Mouse (Mus musculus): Measurements from ENCODE around the gene Gm42674.

Gene Gm42674

GRCm38 (mm10) chr3:90598212-90598611 is 3.5 kb upstream of the Gm42674 start:
- no peak for DNase-seq (ENCODE audit: low read depth, low spot score)

- DNase-seq (ENCODE audit: low read depth, low spot score): no peak
These were observed 2.3 kb upstream of the Gm42674 start for GRCm38 (mm10) chr3:90599401-90599800.

- no peak for DNase-seq (ENCODE audit: low read depth, low spot score)
These were observed 1.7 kb upstream of the Gm42674 start for GRCm38 (mm10) chr3:90600036-90600435.

- DNase-seq (ENCODE audit: low read depth, low spot score): no peak
These were observed 1.1 kb upstream of the Gm42674 start for GRCm38 (mm10) chr3:90600458-90601195.

- DNase-seq (ENCODE audit: low read depth, low spot score): no peak
These were observed 1.9 kb downstream of the Gm42674 start, which contains the start of gene S100a4 for GRCm38 (mm10) chr3:90603623-90604022. S100a4 (plus strand) TSS chr3:90603771.

GRCm38 (mm10) chr3:90604416-90604815 is 2.7 kb downstream of the Gm42674 start:
- no peak for DNase-seq (ENCODE audit: low read depth, low spot score)

GRCm38 (mm10) chr3:90605049-90605448 is 3.3 kb downstream of the Gm42674 start:
- no peak for DNase-seq (ENCODE audit: low read depth, low spot score)

GRCm38 (mm10) chr3:90605736-90606135 is 4.0 kb downstream of the Gm42674 start:
- no peak for DNase-seq (ENCODE audit: low read depth, low spot score)

GRCm38 (mm10) chr3:90606185-90606584 is 4.5 kb downstream of the Gm42674 start:
- no peak for DNase-seq (ENCODE audit: low read depth, low spot score)

- no peak for DNase-seq (ENCODE audit: low read depth, low spot score)
These were observed 5.7 kb downstream of the Gm42674 start for GRCm38 (mm10) chr3:90607361-90607760.

- no peak for DNase-seq (ENCODE audit: low read depth, low spot score)
These were observed 6.5 kb downstream of the Gm42674 start, which contains the start of gene S100a5 for GRCm38 (mm10) chr3:90608223-90608622. S100a5 (plus strand) TSS chr3:90608523.

- DNase-seq (ENCODE audit: low read depth, low spot score): no peak
These were observed 7.4 kb downstream of the Gm42674 start for GRCm38 (mm10) chr3:90609102-90609501.

- DNase-seq (ENCODE audit: low read depth, low spot score): no peak
These were observed 9.8 kb downstream of the Gm42674 start for GRCm38 (mm10) chr3:90611494-90611893.

GRCm38 (mm10) chr3:90612061-90612460 is 10.4 kb downstream of the Gm42674 start:
- DNase-seq (ENCODE audit: low read depth, low spot score): no peak

- no peak for DNase-seq (ENCODE audit: low read depth, low spot score)
These were observed 11.1 kb downstream of the Gm42674 start, which contains the start of gene S100a6 for GRCm38 (mm10) chr3:90612728-90613291. S100a6 (plus strand) TSS chr3:90612882.

- no peak for DNase-seq (ENCODE audit: low read depth, low spot score)
These were observed 11.9 kb downstream of the Gm42674 start for GRCm38 (mm10) chr3:90613461-90614147.

GRCm38 (mm10) chr3:90614148-90614530 is 12.4 kb downstream of the Gm42674 start:
- no peak for DNase-seq (ENCODE audit: low read depth, low spot score)

- DNase-seq (ENCODE audit: low read depth, low spot score): no peak
These were observed 13.0 kb downstream of the Gm42674 start for GRCm38 (mm10) chr3:90614611-90615251.

GRCm38 (mm10) chr3:90615415-90615814 is 13.7 kb downstream of the Gm42674 start:
- DNase-seq (ENCODE audit: low read depth, low spot score): no peak

- no peak for DNase-seq (ENCODE audit: low read depth, low spot score)
These were observed 14.2 kb downstream of the Gm42674 start for GRCm38 (mm10) chr3:90615911-90616310.

- no peak for DNase-seq (ENCODE audit: low read depth, low spot score)
These were observed 15.9 kb downstream of the Gm42674 start for GRCm38 (mm10) chr3:90617586-90617985.

GRCm38 (mm10) chr3:90621552-90621951 is 19.8 kb downstream of the Gm42674 start:
- no peak for DNase-seq (ENCODE audit: low read depth, low spot score)

Measured in telencephalon, adult 2 months (tissue).